Mouse (Mus musculus): Measurements from ENCODE around the gene Rtf2.

- TF ChIP-seq GATA1 (IDR thresholded peaks at IDR 0.05; ENCODE audit: low read length) (no peak), TAL1 (IDR thresholded peaks at IDR 0.05; ENCODE audit: low read length) (no peak)
Measured at GRCm38 (mm10) chr2:172474970-172475369, 34.6 kb downstream of the Rtf2 start.
